Mouse (Mus musculus) heart, postnatal 0 days (tissue): Measurements from ENCODE around the gene Simc1. TPM values are rescaled to one million over a fixed set of nuclear protein-coding genes. Genes with fewer than 3 reads are reported as not detected.

Experiments used
- ATAC-seq: fragments of 200-750 bp; cut with Nextera tagmentation; 2 replicates; pipeline ENCODE4 v1.8.0; 2017; ENCODE audit warnings: low read depth, moderate number of reproducible peaks, moderate library complexity; ENCODE audit not compliant: insufficient read depth
- DNase-seq: peaks from one replicate; pipeline ENCODE4 v3.0.0-alpha.2; 2016; ENCODE audit warnings: low spot score
- H3K27ac ChIP-seq: fragments of 300-500 bp; sonication (generic); 2 replicates; pipeline ENCODE4 v1.5.1; 2014; ENCODE audit warnings: low read depth, mild to moderate bottlenecking
- H3K27me3 ChIP-seq: fragments of 300-500 bp; sonication (generic); 2 replicates; pipeline ENCODE4 v1.6.1; 2014; ENCODE audit warnings: low read length, mixed read lengths; ENCODE audit not compliant: control insufficient read depth, insufficient read depth
- H3K36me3 ChIP-seq: fragments of 300-500 bp; sonication (generic); replicated peaks from 2 replicates; pipeline ENCODE4 v1.6.1; 2014; ENCODE audit warnings: low read length, mixed read lengths; ENCODE audit not compliant: control insufficient read depth, insufficient read depth
- H3K4me1 ChIP-seq: fragments of 300-500 bp; sonication (generic); 2 replicates; pipeline ENCODE4 v1.6.1; 2014; ENCODE audit warnings: antibody characterized with exemption; ENCODE audit not compliant: control insufficient read depth, insufficient read depth
- H3K4me2 ChIP-seq: fragments of 300-500 bp; sonication (generic); 2 replicates; pipeline ENCODE4 v1.6.1; 2014; ENCODE audit warnings: low read depth, mild to moderate bottlenecking, low read length, moderate library complexity
- H3K4me3 ChIP-seq: fragments of 300-500 bp; sonication (generic); 2 replicates; pipeline ENCODE4 v1.5.1; 2014; ENCODE audit warnings: low read depth, low read length
- H3K9ac ChIP-seq: fragments of 300-500 bp; sonication (generic); replicated peaks from 2 replicates; pipeline ENCODE4 v1.6.1; 2014; ENCODE audit warnings: low read depth, low read length, mixed read lengths
- H3K9me3 ChIP-seq: fragments of 300-500 bp; sonication (generic); replicated peaks from 2 replicates; pipeline ENCODE4 v1.6.1; 2016; ENCODE audit warnings: low read length; ENCODE audit not compliant: control insufficient read depth
- CTCF ChIP-seq: IDR thresholded peaks from 2 replicates; pipeline ENCODE4 v1.5.1; 2016; ENCODE audit warnings: antibody characterized with exemption, control low read depth, low read depth
- EP300 ChIP-seq: IDR thresholded peaks from 2 replicates; pipeline ENCODE4 v1.6.1; 2016; ENCODE audit warnings: antibody characterized with exemption, low read depth
- WGBS: fragments of 180-500 bp; shearing (Covaris S2); extraction: QIAGEN DNeasy Blood & Tissue Kit; methylation state at CpG from one replicate; pipeline ENCODE4 v1.1.7; 2014; 5-methylcytosine and 5-hydroxymethylcytosine counted together
- polyA plus RNA-seq: library from polyadenylated mRNA; unstranded; fragments of >200 nt; fragmentation: Nextera tagmentation; extraction: Ambion mirVana; gene quantifications from 2 replicates; pipeline ENCODE4 v1.2.1, GENCODE M21; 2015
- total RNA-seq: library from RNA; depleted of rRNA; stranded (reverse); fragments of >200 nt; gene quantifications from 2 replicates; pipeline ENCODE4 v1.2.3, GENCODE M21; 2014; ENCODE audit warnings: low replicate concordance

The Simc1 gene
- total and polyA plus RNA-seq, 2 experiments from 2014 or later, result 1.6 to 3.6 TPM

DNA sequence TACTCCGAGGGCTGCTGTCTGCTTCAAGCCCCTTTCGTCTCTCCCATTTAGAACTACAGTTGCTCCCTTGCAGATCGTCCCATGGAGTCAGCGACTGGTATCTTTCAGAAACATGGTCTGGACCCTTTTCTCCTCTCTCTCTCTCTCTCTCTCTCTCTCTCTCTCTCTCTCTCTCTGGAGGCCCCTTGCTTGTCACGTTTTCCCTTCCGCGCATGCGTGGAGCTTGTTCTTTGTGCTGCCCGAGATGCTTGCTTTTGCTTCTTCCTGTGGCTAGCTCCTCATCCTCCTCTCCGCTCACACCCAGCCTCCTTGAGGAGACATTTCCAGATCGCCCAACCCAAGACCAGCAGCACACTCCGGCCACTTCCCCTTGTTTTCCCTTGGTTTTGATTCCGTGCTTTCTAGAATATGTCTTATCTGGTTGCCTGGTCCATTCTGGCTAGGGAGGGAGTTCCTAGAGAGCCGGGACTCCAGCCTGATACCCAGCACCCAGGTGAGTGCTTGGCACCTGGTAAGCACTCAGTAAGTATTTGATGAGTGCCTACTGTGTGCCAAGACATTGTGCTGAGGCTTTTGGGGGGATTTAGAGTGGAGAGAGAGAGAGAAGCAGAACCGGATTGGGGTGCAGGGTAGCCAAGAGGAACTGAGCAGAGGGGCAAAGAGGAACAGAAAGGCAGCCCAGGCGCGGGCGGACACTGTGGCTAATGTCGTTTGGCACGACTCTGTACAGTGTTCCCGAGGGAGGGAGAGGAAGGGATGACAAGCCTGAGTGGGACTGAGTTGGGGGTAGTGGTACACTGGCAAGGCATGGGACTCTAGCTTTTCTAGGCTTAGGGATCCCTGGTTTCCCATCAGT lies 74.3 kb downstream of the Simc1 start:
- DNase-seq (no peak), ATAC-seq (no peak)
- Histone ChIP-seq H3K9me3 (no peaks in the 10 kb centered on the region), H3K4me1 (peaks cover 8% of the 10 kb centered on the region), H3K36me3 (peaks cover 54% of the 10 kb centered on the region), H3K27ac (no peak overlapping the region), H3K9ac (no peak overlapping the region), H3K4me2 (no peak overlapping the region), H3K27me3 (no peaks in the 10 kb centered on the region), H3K4me3 (no peak overlapping the region)
- TF ChIP-seq EP300, result no peak
- 75% methylated on average over 21 of the region's 21 CpGs for WGBS

DNA sequence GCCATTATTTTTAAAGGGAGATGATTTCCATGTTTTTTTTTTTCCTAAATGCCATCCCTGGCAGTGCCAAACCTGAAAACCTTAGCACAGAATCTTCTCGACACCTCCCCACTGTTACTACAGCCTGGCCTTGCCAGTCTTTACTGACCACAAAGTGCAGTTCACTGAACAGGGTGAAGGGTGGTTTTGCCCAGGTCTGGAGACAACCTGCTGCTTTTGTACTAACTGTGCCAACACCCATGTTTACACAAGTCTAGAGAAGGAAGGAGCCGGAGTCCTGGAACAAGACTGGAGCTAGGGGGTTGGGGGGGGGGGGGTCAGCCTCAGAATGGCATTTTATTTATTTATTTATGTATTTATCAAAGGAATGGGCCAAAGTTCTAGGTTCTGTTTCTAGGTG lies 77.8 kb downstream of the Simc1 start:
- WGBS, result 78% methylated on average over 2 of the region's 2 CpGs

DNA sequence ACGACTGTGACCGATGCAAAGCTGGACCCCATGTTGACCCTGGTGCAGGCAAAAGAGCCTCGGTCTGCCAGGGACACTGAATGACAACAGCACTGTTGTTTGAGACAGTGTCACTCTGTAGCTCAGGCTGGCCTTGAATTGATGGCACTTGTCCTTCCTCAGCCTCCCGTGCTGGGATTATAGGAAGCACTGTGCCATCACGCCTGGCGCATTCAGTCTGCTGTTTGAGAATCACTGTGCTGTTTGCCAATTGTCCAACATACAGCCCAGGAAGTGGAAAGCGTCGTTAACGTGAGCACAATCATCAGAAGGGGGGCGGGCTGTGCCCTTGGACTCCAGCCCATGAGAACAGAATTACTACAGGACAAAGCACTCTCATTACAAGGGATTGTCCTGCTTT lies 78.5 kb downstream of the Simc1 start:
- WGBS, result 67% methylated on average over 10 of the region's 10 CpGs
- TF ChIP-seq EP300, result no peak
- no peak for TF ChIP-seq CTCF
- ATAC-seq (no peak), DNase-seq (no peak)
- Histone ChIP-seq H3K4me3 (no peak overlapping the region), H3K9me3 (no peaks in the 10 kb centered on the region), H3K27me3 (no peaks in the 10 kb centered on the region), H3K4me1 (no peaks in the 10 kb centered on the region), H3K9ac (no peak overlapping the region), H3K36me3 (peaks cover 90% of the 10 kb centered on the region), H3K27ac (no peak overlapping the region), H3K4me2 (no peak overlapping the region)

More for the DNA sequence above, 77.8 kb downstream of the Simc1 start:
- TF ChIP-seq EP300, result no peak
- TF ChIP-seq CTCF, result no peak
- H3K36me3 ChIP-seq, result peaks cover 88% of the 10 kb centered on the region
- H3K4me2 ChIP-seq, result no peak overlapping the region
- no peak overlapping the region for H3K4me3 ChIP-seq
- no peaks in the 10 kb centered on the region for H3K27me3 ChIP-seq
- no peaks in the 10 kb centered on the region for H3K9me3 ChIP-seq
- no peaks in the 10 kb centered on the region for H3K4me1 ChIP-seq
- H3K9ac ChIP-seq, result no peak overlapping the region
- ATAC-seq (no peak), DNase-seq (no peak)
- no peak overlapping the region for H3K27ac ChIP-seq

DNA sequence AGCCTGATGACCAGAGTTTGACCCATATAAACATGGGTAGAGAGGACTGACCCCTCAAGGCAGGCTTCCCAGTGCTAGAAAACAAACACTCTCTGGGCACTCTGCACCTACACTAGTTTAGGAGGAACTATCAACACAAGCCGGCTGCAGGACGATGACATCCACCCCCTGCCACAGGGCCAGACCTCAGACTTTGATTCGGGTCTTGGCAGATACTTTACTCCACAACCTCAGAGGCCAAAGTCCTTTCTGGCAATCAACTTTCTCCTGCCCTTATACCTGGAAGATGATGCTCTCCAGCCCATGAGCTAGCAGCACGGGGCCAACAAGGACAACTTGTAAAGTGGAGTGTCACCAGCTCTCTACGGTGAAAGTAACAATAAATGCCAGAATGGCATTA lies 79.3 kb downstream of the Simc1 start:
- H3K9ac ChIP-seq, result no peak overlapping the region
- peaks cover 89% of the 10 kb centered on the region for H3K36me3 ChIP-seq
- no peaks in the 10 kb centered on the region for H3K27me3 ChIP-seq
- no peak overlapping the region for H3K4me3 ChIP-seq
- TF ChIP-seq EP300 (no peak), CTCF (no peak)
- H3K4me2 ChIP-seq, result no peak overlapping the region
- no peaks in the 10 kb centered on the region for H3K9me3 ChIP-seq
- ATAC-seq (no peak), DNase-seq (no peak)
- peak overlapping the region; percentile 30; the same call in 1 of the 2 replicates for H3K27ac ChIP-seq
- WGBS, result 81% methylated on average over 5 of the region's 5 CpGs
- H3K4me1 ChIP-seq, result no peaks in the 10 kb centered on the region

DNA sequence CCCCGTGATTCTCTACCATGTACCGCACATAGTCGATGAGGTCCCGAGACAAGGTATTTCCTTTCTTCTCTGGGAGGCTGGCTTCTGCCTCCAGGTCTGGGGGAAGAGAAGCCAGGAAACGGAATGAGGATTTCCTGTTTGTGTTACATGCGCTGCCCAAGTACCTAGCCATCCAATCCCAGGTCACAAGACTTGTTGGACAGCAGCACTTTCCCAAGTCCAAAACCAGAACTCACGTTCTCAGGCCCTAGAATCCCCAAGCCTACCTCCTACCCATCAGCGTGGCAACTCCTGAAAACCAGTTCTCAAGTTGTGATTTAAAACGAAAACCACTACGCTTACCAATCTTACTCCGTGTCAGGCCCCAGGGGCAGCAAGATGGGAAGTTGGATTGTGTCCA lies 82.3 kb downstream of the Simc1 start:
- DNase-seq (no peak), ATAC-seq (no peak)
- peaks cover 5% of the 10 kb centered on the region; the same call in 1 of the 2 replicates for H3K4me1 ChIP-seq
- whole genome bisulfite sequencing, result 76% methylated on average over 11 of the region's 11 CpGs
- no peaks in the 10 kb centered on the region for H3K9me3 ChIP-seq
- H3K27me3 ChIP-seq, result no peaks in the 10 kb centered on the region
- H3K4me3 ChIP-seq, result no peak overlapping the region
- H3K36me3 ChIP-seq, result peaks cover 63% of the 10 kb centered on the region
- H3K27ac ChIP-seq, result no peak overlapping the region
- H3K4me2 ChIP-seq, result no peak overlapping the region
- TF ChIP-seq CTCF (no peak), EP300 (no peak)
- no peak overlapping the region for H3K9ac ChIP-seq
